Mouse (Mus musculus): Measurements from ENCODE around the gene Lrmda.

The Lrmda gene

GRCm38 (mm10) chr14:22105855-22106254 lies 86.3 kb downstream of the Lrmda start:
- DNase-seq: no peak

GRCm38 (mm10) chr14:22106777-22107176 lies 87.3 kb downstream of the Lrmda start:
- no peak for DNase-seq

- DNase-seq: no peak
Measured at GRCm38 (mm10) chr14:22109423-22109822, 89.9 kb downstream of the Lrmda start.

DNA sequence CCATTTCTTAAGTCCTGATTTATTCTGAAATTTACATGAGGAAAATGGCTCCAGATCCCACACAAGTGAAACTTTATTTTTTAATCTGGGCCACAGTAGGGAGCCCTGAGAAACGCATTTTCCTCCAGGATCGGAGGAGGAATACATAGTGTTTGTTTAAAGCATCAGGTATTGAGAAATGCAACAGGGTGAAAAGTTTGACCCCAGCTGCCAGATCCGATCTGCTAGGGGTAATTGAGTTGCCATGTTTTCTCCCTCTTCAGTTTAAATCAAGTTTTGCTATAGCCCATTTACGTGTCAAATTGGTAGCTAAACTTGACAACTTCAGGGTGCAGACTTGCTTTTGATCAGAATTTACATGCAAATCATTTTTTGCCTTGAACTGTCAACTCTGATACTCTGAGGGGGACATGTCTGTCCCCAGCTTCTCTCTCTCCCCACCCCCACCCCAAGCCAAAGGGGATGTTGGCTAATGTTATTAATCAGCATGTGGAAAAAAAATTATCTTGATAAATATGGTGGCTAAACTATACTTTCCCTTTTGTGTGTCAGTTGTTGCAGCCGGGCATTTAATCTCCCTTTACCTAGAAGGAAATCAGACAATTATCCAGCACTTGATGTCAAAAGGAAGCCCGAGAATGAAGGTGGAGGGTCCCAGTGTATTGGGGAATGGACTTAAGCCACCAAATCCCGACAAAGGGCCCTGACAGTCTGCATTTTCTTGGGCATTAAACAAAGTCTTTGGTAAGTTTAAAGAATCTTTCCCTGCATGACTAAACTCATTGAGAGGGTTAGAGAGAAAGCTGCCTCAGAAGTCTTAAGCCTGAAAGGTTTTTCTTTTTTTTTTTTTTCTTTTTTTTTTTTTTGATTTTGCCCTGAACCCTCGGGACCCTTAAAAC lies 94.2 kb downstream of the Lrmda start:
- DNase-seq: no peak

GRCm38 (mm10) chr14:22114651-22115351 lies 95.3 kb downstream of the Lrmda start:
- no peak for DNase-seq

GRCm38 (mm10) chr14:22118096-22118495 lies 98.6 kb downstream of the Lrmda start:
- DNase-seq: no peak

GRCm38 (mm10) chr14:22118512-22118911 lies 99.0 kb downstream of the Lrmda start:
- DNase-seq: no peak

DNA sequence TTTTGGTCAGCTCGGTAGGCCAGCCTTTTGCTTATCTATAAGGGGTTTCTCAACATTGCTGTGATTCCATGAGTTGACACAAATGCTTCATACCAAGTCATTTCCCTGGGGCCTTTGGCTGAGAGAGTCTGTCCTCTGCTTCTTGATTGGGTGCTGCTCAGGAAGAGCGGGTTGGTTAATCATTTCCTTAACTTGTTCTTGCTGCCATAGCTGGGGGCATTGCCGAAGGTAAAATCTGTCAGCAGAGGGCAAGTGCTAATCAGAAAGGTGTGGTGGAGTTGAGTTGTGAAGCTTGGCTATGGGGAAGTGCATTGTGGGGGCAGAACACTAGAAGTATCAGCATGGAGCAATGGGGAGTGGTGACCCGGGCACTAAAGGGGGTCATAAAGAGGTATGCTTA lies 106.8 kb downstream of the Lrmda start:
- no peak for DNase-seq

GRCm38 (mm10) chr14:22126859-22127258 lies 107.3 kb downstream of the Lrmda start:
- DNase-seq: no peak

DNA sequence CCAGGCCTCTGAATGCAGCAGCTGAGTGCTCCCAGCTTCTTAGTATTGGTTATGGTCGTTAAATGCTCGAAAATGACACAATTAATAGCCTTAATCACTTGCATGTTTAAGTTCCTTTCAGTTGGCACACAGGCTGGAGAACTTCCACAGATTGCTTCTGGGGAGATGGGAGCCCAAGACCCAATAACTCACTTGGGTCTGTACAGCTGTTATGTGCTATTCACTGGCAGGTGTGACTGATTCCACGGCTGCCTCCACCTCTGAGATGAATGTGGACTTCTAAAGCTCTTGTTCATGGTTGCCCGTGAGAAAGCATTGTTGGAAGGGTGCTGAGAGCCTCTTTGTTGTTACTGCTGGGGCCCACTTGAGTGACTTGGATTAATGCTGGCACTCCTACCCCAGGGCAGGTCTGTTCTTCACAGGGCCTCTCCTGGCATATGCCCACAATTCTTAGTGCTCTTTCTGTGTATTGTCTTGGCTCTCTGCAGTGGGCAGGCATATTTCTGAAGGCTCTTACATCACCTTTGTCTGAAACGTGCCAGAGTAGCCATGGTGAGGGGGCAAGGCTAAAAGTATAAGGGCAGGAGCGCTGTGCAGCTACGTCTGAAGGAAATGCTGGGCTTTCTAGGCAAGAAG lies 111.6 kb downstream of the Lrmda start:
- DNase-seq: no peak

- DNase-seq: no peak
Measured at GRCm38 (mm10) chr14:22139281-22139680, 119.8 kb downstream of the Lrmda start.

- no peak for DNase-seq
Measured at GRCm38 (mm10) chr14:22144014-22144413, 124.5 kb downstream of the Lrmda start.

- no peak for DNase-seq
Measured at GRCm38 (mm10) chr14:22145863-22146262, 126.4 kb downstream of the Lrmda start.

DNA sequence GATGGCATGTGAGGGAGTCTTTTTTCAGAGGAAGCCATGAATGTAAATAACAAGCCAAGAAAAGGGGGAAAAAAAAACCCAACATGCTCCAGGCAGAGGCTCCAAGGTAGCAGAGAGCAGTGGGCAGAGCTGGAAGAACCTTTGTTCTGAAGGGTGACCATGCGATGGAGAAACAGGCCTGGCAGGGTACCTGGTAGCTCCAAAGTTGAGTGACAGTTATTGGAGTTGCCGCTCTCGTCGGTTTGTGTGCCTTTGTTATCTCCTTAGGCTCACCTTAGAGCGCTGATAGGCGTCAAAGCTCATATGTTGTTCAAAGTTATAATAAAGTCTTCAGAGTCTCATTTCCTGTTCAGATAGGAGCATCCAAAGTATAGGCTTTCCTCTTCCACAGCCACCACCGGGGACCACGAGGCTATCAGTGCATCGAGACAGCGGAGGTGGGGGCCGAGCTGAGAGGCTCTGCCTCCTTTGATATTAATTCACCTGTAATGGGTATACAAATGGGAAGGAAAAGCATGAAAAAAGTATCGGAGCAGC lies 127.1 kb downstream of the Lrmda start:
- no peak for DNase-seq

DNA sequence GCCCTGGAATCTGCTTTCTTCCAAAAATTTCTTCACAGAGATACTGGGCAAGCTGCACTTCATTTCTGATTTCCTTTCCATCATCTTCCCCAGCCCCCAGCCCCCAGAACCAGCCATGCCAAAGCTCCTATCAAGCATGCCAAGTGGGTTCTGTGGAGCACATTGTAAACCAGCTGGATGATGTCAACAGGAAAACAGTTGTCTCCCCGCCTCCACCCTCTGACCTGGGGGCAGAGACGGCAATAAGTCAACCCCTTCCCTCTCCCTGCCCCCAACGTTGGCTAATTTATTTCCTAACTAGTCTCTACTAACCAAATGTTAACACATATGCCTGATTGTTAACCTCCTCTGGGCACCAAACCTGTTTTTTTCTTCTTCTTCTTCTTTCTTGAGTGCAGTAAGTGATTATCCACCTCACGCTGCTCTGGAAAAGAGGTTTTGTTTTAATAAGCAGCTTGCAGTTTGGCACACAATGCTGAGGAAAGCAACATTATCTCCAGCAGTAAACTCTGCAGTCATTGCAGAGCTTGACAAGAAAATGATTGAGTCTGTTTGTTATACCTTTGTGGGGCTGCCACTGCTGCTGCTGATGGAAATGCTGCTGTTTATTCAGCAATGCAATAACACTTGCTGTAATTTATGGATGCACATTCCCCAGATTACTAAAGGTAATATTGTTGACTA lies 128.0 kb downstream of the Lrmda start:
- DNase-seq: no peak

- no peak for DNase-seq
Measured at GRCm38 (mm10) chr14:22152701-22153100, 133.2 kb downstream of the Lrmda start.

DNA sequence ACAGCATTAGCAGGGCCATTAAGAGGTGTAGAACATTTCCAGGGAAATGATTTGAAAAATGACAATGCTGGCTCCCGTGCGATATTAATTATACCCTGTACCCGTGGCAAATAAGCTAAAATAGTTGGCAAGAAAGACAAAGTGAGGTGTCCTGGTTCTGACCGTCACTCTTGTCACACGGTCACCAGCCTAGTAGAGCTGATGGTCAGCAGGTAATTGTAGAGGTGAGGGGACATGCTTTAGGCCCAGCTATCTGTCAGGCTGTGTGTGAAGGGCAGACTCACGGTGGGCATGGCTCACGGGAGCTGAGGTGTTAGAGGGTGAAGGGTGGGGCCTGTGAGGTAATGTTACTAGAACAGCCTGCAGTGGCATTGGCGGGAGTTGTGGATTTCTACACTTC lies 134.6 kb downstream of the Lrmda start:
- DNase-seq: no peak

DNA sequence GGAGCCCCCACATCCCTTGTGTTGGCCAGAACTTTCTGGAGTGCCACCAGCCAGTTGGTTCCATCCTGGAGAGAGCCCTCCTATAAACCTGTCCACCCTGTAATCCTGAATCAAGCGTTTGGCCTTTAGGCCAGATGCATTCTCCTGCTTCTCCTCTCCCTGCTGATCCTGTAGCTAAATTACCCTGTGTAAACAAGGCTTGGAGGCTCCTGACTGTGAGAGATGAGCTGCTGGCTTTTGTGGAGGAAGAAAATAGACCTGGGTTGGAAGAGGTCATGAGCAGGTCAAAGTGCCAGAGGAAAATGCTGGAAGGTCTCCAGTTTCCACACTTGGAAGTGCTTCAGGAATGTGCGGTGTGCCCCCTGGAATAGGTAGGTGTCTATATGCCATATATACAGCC lies 135.5 kb downstream of the Lrmda start:
- DNase-seq: no peak

- DNase-seq: no peak
Measured at GRCm38 (mm10) chr14:22155512-22156026, 136.1 kb downstream of the Lrmda start.

DNA sequence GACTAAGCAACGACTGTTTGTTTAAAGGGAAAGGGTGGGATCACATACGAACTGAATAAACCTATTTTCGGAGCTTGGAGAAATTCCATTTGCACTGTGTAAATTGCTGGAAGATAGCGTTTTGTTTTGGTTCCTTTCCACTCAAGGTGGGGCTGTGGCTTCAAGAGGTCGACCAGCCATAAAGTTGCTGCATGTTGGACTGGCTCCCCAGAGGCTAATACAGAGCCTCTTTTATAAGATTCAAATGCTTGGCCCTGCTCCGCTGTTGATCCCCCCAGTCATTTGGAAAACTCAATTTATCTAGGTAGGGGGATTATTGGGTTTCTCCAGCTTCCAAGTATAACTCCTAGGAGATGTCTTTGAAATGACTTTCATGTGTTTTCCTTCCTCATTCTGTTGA lies 137.5 kb downstream of the Lrmda start:
- DNase-seq: no peak

DNA sequence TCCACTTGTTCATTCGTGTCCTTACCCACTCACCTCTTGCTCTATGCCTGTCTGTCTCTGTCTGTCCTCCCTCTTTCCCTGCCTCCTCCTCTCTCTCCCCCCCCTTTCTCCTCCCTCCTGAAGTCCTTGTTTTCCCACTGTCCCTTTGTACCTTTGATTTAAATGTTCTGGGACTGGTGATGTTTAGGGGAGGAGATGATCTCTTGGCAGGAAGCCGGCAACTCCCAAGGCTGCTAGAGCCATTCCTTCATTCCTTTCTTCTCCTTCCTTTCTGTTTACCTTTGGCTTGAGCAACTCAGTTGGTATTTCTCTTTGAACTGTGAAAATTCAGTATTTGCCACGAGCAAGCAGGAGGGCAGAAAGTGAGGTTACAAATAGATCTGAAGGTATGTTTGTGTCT lies 141.9 kb downstream of the Lrmda start:
- no peak for DNase-seq

DNA sequence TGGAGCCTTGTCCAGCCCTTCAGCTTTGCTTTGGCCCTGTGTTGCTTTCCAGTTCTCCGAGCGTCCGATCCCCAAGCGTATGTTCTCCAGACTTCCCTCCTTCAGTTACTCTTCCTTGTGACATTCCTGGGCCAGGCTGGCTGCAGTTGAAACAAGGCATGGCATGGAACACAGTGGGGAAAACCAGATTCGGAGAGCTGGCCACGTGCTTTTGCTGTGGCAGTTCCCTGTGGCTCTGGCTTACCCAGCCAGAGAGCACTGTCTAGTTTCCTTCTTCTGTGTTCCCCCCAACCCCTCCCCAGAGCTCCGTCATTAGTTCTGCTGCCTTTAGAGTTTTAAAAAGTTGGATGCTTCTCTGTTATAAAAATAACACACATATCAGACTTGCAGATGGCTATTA lies 147.8 kb downstream of the Lrmda start:
- DNase-seq: no peak

Data from B cell, adult 2 months (primary cell).